Mouse (Mus musculus): ENCODE data around the gene Gpr162.

Gene Gpr162

GRCm38 (mm10) chr6:124883351-124883750 lies 19.6 kb upstream of the Gpr162 start:
- no peak for DNase-seq (ENCODE audit: inconsistent age in 2 of 2, low spot score in 1 of 2)

GRCm38 (mm10) chr6:124881821-124882220 lies 18.0 kb upstream of the Gpr162 start:
- DNase-seq (ENCODE audit: inconsistent age in 2 of 2, low spot score in 1 of 2), result no peak

- DNase-seq (ENCODE audit: inconsistent age in 2 of 2, low spot score in 1 of 2), result no peak
Observed at GRCm38 (mm10) chr6:124879390-124879789, 15.6 kb upstream of the Gpr162 start.

- no peak for DNase-seq (ENCODE audit: inconsistent age in 2 of 2, low spot score in 1 of 2)
Observed at GRCm38 (mm10) chr6:124874348-124874747, 10.6 kb upstream of the Gpr162 start.

- no peak for DNase-seq (ENCODE audit: inconsistent age in 2 of 2, low spot score in 1 of 2)
Observed at GRCm38 (mm10) chr6:124866560-124866959, 2.8 kb upstream of the Gpr162 start.

GRCm38 (mm10) chr6:124865766-124866362 lies 2.1 kb upstream of the Gpr162 start:
- DNase-seq (ENCODE audit: inconsistent age in 2 of 2, low spot score in 1 of 2), result no peak

GRCm38 (mm10) chr6:124863125-124863657 lies 592 bp downstream of the Gpr162 start:
- DNase-seq (ENCODE audit: inconsistent age in 2 of 2, low spot score in 1 of 2), result no peak

GRCm38 (mm10) chr6:124862406-124863124 lies 1.2 kb downstream of the Gpr162 start:
- DNase-seq (ENCODE audit: inconsistent age in 2 of 2, low spot score in 1 of 2), result no peak

- no peak for DNase-seq (ENCODE audit: inconsistent age in 2 of 2, low spot score in 1 of 2)
Observed at GRCm38 (mm10) chr6:124861802-124862201, 2.0 kb downstream of the Gpr162 start.

GRCm38 (mm10) chr6:124861266-124861665 lies 2.5 kb downstream of the Gpr162 start:
- no peak for DNase-seq (ENCODE audit: inconsistent age in 2 of 2, low spot score in 1 of 2)

- no peak for DNase-seq (ENCODE audit: inconsistent age in 2 of 2, low spot score in 1 of 2)
Observed at GRCm38 (mm10) chr6:124860511-124860910, 3.3 kb downstream of the Gpr162 start.

GRCm38 (mm10) chr6:124859725-124860124 lies 4.1 kb downstream of the Gpr162 start:
- peak; percentile 84 to 96 for DNase-seq (ENCODE audit: inconsistent age in 2 of 2, low spot score in 1 of 2)

GRCm38 (mm10) chr6:124858561-124859318 lies 5.0 kb downstream of the Gpr162 start:
- DNase-seq (ENCODE audit: inconsistent age in 2 of 2, low spot score in 1 of 2), result peak in 1 of 2 experiments; percentile 33

- no peak for DNase-seq (ENCODE audit: inconsistent age in 2 of 2, low spot score in 1 of 2)
Observed at GRCm38 (mm10) chr6:124857840-124858530, 5.8 kb downstream of the Gpr162 start.

- peak; percentile 83 to 92 for DNase-seq (ENCODE audit: inconsistent age in 2 of 2, low spot score in 1 of 2)
Observed at GRCm38 (mm10) chr6:124856916-124857839, 6.6 kb downstream of the Gpr162 start, which contains the start of gene P3h3. Gene P3h3, minus strand, starts transcription at chr6:124857752.

- DNase-seq (ENCODE audit: inconsistent age in 2 of 2, low spot score in 1 of 2), result peak in 1 of 2 experiments; percentile 39
Observed at GRCm38 (mm10) chr6:124856321-124856720, 7.5 kb downstream of the Gpr162 start.

- no peak for DNase-seq (ENCODE audit: inconsistent age in 2 of 2, low spot score in 1 of 2)
Observed at GRCm38 (mm10) chr6:124854647-124855046, 9.1 kb downstream of the Gpr162 start.

- no peak for DNase-seq (ENCODE audit: inconsistent age in 2 of 2, low spot score in 1 of 2)
Observed at GRCm38 (mm10) chr6:124850535-124850934, 13.2 kb downstream of the Gpr162 start.

GRCm38 (mm10) chr6:124847305-124847704 lies 16.5 kb downstream of the Gpr162 start:
- DNase-seq (ENCODE audit: inconsistent age in 2 of 2, low spot score in 1 of 2), result peak; percentile 87 to 97

All from adrenal gland, adult (tissue).